Mouse (Mus musculus) spleen, postnatal 14 days (tissue): ENCODE data around the gene Prdm15.

Source experiments
- DNase-seq, 2 experiments: peaks; one replicate each; pipeline ENCODE4 v3.0.0; 2021 to 2022; ENCODE audit warnings: low spot score in 2 of 2

Gene Prdm15

DNA sequence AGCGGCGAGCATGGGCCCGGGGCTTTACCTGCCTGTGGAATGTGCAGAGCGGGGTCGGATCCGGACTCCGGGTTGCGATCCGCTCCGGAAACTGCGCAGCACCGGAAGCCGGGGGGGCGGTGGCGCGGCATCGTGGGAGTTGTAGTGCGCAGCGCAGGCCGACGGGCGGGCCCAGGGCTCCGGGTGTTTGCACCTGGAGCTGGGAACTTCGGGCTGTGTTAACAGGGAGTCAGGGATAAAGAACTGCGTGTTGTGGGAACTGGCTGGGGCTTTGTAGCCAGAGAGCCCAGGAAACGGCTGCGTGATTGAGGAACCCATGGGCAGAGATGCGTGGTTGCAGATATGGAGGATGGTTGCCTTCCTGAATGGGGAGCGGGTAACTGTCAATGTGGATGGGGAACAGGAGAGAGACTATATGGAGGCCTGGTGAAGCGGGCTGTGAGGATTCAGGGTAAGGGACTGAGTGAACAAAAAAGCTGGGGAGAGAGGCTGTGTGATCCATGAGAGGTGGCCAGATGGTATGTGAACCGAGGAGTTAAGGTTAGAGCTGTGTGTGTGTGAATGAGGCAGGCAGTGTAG is at the start of gene Prdm15:
Gene Prdm15, minus strand, starts transcription at position 110 of the 579 bp plus-strand sequence.
- peak; percentile 67 to 78 for DNase-seq

GRCm38 (mm10) chr16:97897346-97898024 is 45.8 kb upstream of the Prdm15 start:
- no peak for DNase-seq

DNA sequence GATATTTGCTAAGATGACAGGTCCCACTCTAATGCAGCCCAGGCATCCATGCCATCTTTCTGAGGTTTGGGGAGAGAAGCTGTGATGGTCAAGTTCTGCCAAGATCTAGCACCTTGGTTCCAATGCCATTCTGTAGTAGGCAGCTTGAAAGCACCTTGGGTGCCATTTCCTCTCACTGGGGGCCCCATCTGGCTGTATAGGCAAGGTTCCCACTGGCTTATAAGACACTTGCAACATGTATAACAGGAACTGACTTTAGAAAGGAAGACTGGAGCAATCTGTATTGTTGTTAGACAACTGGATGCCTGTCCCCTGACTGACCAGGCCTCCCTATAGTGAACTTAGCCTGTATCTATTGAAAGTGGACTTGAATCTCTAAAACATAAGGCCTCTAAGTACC is 36.1 kb upstream of the Prdm15 start:
- no peak for DNase-seq

DNA sequence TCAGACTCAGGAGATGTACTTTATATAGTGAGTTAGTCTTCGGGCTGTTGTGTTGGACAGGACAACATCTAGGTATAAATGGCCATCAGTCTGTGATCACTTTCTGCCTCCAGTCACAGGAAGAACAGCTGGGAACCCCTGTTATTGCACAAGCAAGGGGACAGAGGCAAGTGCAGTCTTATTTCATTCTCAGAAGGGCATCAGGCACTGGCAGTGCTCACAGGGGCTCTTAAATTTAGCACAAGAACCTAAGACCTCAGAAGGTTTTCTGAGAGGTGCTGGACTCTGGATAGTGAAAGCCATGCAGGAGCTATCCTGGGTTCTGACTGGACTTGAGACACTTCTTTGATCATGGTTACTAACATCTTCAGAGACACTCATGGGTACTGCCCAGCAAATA is 32.0 kb upstream of the Prdm15 start:
- no peak for DNase-seq

DNA sequence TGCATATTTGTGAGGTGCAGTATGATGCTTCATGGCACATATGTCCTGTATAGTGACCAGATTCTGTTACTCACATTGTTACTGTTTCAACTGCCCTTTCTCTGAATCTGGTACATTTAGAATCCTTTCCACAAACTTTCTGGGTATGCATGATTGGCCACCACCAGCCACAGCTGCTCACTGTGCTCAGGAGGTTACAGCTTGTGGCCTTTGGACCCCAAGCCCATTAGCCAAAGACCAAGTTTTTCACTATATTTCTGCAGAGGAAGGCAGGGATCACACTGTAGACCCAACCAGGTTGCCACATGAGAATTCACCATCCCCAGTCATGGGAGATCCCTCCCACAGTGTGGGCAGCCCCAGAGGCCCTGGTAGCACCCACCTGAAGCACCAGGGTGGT is 31.2 kb upstream of the Prdm15 start:
- DNase-seq = no peak

DNA sequence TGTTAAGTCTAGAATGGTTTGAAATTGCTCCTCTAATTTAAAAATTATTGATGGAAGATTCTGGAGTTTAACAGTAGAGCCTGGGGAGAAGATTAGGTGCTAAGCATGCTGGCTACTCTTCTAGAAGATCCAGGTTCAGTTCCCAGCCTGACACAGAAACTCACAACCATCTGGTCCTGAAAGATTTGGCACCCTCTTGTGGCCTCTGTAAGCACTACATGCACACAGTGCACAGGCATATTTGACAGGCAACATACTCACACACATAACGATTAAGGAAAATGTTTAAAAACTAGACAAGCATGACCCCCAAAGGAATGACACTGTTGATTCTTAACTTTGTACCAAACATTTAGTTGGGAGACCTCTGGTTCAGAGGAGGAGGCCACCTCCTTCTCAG is 27.5 kb upstream of the Prdm15 start:
- DNase-seq = peak; percentile 29 to 64

DNA sequence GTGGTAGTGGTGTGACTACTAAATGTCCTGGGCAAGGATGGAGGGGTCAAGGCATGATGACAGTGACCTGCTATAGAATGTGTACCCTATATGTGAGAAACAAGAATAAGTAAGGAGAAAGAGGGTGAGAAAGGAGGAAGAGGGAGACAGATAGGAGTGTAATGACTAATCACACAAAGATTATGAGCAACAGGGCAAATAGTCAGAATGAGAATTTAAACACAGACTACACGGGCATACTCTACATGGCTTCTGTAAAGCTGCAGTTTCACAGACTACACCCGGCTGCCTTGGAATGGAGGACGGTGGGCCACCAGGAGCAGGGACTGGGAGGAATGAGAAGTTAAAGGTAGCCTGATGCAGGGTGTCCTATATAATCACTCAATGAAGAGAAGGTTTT is 25.9 kb upstream of the Prdm15 start:
- DNase-seq = no peak

DNA sequence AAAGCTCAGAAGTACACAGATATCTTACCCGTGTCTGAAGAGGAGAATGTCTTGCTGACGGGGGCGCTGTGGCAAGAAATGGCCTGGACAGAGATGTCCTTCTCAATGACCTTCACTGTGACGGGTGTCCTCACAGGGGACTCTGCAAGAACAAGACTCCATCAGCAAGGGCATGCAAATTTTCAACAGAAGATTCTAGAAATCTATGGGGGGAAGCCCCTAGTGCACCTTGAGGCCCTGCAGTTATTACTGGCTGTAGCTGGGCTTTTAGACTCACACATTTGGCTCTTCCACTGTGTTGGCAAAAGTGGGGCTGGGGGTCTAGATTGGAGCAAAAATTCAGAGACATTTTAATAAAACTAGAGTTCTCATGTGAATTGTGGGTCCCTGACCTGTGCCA is 23.5 kb upstream of the Prdm15 start:
- no peak for DNase-seq

- DNase-seq = no peak
Observed at GRCm38 (mm10) chr16:97874376-97874775, 22.7 kb upstream of the Prdm15 start.

- DNase-seq = no peak
Observed at GRCm38 (mm10) chr16:97872657-97873056, 21.0 kb upstream of the Prdm15 start.

GRCm38 (mm10) chr16:97869193-97870102 is 17.8 kb upstream of the Prdm15 start:
- DNase-seq = no peak

- DNase-seq = no peak
Observed at GRCm38 (mm10) chr16:97863932-97864467, 12.3 kb upstream of the Prdm15 start.

DNA sequence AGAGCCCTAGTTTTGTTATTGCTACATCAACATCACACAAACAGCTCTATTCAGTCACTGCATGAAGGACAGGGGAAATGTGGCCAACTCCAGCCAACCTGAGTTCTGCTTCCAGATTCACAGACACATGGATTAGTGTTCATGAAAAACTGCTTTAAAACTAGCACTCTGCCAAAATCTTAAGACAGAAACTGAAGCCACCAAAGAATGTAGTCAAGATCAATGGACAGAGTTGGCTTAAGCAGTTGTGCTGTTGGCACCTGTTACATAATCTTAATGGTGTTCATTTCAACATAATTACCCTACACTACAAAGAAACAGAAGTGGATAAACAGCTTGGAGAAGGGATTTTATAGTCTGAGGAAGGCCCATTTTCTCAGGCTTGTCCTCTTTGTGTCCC is 4.4 kb upstream of the Prdm15 start:
- DNase-seq = no peak

GRCm38 (mm10) chr16:97851061-97851740 is 449 bp downstream of the Prdm15 start:
- DNase-seq = peak; percentile 71 to 83

DNA sequence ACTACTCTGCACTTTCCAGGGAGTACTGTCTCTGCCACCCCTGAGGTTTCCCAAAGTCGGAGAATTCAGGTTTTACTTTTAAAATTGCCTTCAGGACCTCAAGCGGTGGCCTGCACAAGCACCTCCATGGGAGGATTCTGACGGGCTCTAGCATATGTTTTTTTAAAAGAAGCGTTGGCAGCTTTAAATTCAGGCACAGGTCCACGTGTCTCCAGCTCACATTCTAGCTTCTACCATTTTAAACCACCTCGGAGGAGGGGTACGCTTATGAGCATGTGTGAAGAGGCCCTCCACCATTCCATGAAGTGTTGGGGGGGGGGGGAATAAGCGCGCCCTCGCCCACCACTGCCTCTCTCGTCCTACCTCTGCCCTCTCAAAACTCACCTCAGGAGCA is 986 bp downstream of the Prdm15 start:
- DNase-seq = no peak

- no peak for DNase-seq
Observed at GRCm38 (mm10) chr16:97848832-97849231, 2.8 kb downstream of the Prdm15 start.

DNA sequence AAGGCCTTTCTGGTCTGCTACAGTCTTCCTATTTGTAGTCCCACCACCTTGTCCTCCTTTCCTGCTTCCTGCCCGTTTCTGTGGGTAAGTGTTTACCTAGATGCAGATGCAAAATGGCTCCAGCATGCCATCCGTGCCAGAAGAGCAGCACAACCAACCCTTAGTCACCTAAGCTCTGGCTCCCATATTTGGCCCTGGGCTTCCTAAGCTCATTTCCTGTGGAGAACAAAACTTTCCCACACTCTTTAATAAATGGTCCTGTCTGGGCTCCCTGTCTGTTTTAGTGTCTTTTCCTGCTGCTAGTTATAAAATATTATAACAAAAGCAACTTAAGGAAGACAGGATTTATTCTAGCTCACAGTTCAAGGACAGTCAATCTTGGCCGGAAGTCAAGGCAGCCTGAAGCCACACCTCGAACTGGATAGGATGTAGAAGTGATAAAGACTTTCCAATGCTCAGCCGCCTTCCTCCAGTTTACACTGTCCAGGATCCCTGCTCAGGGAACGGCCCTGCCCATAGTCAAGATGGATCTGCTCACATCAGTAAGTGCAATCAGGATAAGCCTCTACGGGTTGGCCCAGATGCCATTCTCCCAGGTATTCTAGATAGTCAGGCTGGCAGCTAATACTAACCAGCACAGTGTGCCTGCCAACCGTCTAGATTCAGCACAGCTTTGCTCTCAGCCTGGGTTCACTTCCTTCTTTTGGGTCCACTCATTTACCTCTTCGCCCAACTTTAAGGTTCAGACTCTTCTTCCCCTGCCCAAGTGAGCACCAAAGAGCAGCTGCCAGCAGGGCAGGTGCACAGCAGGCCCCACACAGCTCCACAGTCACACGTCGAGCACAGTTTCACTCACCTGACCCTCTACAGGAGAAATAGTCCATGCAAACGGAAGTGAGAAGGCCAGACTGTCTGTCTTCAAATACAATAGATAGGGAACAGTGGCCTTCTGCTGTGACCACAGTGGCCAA is 6.4 kb downstream of the Prdm15 start:
- no peak for DNase-seq

DNA sequence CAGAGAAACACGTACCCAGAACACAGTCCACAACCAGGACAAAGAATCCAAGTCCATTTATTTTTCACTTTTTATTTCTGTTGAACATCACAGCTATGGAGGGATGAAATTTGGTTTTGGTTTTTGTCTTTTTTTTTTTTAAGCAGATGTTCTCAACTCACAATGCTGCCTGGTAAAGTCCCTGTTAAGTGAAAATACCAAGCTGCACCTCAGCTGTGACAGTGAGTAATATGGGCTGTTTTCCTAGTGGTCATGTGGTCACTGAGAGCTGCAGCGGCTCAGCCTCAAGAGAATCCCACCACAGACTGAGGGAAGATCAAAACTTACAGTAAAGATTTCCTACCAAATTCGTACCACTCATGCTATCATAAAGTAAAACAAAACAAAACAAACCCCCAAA is 19.5 kb downstream of the Prdm15 start:
- DNase-seq = no peak

DNA sequence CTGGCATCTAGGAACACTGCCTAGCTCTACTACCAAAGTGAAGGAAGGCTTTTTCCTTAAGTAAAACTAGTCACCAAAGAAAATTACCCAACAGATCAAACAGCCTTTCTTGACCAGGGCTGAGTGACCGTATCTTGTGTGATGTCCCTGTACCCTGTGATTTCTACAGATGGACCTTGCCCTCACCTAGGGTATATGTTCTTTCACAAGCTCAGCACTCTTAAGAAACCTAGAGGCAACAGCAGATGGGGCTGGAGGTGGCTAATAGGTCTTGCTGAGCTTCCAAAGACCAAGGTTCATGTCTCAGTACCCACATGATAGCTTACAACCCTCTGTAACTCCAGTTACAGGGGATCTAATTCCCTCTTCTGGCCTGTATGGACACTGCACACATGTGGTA is 23.4 kb downstream of the Prdm15 start:
- DNase-seq = no peak

DNA sequence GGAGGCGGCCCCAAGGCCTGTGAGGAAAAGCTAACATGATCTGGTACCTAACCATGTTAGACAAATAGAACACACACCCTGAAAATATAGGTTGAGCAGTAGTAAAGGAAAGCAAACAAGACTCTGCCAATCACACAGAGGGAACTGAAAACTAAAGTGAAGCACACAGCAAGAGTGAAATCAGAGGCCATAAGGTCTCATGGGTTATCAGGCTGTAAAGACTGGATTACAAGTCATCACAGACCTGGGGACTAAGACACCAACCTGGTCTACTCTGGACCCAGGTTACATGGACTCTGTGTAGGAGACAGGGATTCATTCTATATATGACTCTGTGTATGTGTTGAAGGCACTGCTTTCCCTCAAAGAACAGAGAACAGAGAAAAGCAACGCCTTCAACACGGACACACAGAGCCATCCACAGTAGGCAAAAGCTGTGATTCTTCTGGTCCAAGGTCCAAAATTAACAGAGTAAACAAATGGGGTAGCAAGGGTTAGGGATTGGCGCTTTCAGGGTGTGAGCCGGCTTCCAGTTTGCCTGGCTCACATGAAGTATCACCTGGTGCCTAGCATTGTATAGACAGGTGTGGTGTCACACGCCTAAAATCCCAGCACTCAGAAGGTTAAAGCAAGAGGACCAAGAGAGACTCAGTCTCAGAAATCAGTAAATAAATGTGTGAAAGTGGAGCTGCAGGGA is 28.2 kb downstream of the Prdm15 start:
- no peak for DNase-seq
